Mouse (Mus musculus) liver, embryonic 16.5 days (tissue): ENCODE measurements around the gene Fndc7. TPM values are rescaled to one million over a fixed set of nuclear protein-coding genes. Genes with fewer than 3 reads are reported as not detected.
"Not testable (repeated sequence)": the region's sequence is repeated elsewhere in the genome, so short reads cannot be mapped to it uniquely, and the experiment has no call there.

Experiments
- ATAC-seq: fragments of 200-750 bp; cut with Nextera tagmentation; 2 replicates; pipeline ENCODE4 v1.8.0; 2017; ENCODE audit warnings: low read depth, mild to moderate bottlenecking, moderate number of reproducible peaks, moderate library complexity
- H3K27ac ChIP-seq: fragments of 300-500 bp; sonication (generic); 2 replicates; pipeline ENCODE4 v1.5.1; 2014; ENCODE audit warnings: mild to moderate bottlenecking, low read length
- H3K27me3 ChIP-seq: fragments of 300-500 bp; sonication (generic); 2 replicates; pipeline ENCODE4 v1.6.1; 2014; ENCODE audit warnings: low read depth, low read length, mixed read lengths; ENCODE audit not compliant: control insufficient read depth, insufficient read depth
- H3K36me3 ChIP-seq: fragments of 300-500 bp; sonication (generic); 2 replicates; pipeline ENCODE4 v1.6.1; 2014; ENCODE audit warnings: mild to moderate bottlenecking; ENCODE audit not compliant: control insufficient read depth, insufficient read depth
- H3K4me1 ChIP-seq: fragments of 300-500 bp; sonication (generic); 2 replicates; pipeline ENCODE4 v1.6.1; 2014; ENCODE audit warnings: low read depth, low read length, mixed read lengths; ENCODE audit not compliant: control insufficient read depth
- H3K4me2 ChIP-seq: fragments of 300-500 bp; sonication (generic); 2 replicates; pipeline ENCODE4 v1.6.1; 2014; ENCODE audit warnings: low read depth, low read length, mixed read lengths
- H3K4me3 ChIP-seq: fragments of 300-500 bp; sonication (generic); 2 replicates; pipeline ENCODE4 v1.5.1; 2014; ENCODE audit warnings: low read depth, mild to moderate bottlenecking, low read length
- H3K9ac ChIP-seq: fragments of 300-500 bp; sonication (generic); 2 replicates; pipeline ENCODE4 v1.6.1; 2014; ENCODE audit warnings: low read depth, low read length
- H3K9me3 ChIP-seq: fragments of 300-500 bp; sonication (generic); replicated peaks from 2 replicates; pipeline ENCODE4 v1.6.1; 2016; ENCODE audit warnings: low read length; ENCODE audit not compliant: control insufficient read depth
- WGBS: fragments of 180-500 bp; shearing (Covaris S2); extraction: QIAGEN DNeasy Blood & Tissue Kit; methylation state at CpG from one replicate; pipeline ENCODE4 v1.1.7; 2014; ENCODE audit not compliant: insufficient replicate concordance; 5-methylcytosine and 5-hydroxymethylcytosine counted together
- polyA plus RNA-seq: library from polyadenylated mRNA; unstranded; fragments of >200 nt; fragmentation: Nextera tagmentation; extraction: Ambion mirVana; gene quantifications from 2 replicates; pipeline ENCODE4 v1.2.1, GENCODE M21; 2015

Gene Fndc7
- polyA plus RNA-seq, 1 experiment from 2014 or later = 0.04 TPM

DNA sequence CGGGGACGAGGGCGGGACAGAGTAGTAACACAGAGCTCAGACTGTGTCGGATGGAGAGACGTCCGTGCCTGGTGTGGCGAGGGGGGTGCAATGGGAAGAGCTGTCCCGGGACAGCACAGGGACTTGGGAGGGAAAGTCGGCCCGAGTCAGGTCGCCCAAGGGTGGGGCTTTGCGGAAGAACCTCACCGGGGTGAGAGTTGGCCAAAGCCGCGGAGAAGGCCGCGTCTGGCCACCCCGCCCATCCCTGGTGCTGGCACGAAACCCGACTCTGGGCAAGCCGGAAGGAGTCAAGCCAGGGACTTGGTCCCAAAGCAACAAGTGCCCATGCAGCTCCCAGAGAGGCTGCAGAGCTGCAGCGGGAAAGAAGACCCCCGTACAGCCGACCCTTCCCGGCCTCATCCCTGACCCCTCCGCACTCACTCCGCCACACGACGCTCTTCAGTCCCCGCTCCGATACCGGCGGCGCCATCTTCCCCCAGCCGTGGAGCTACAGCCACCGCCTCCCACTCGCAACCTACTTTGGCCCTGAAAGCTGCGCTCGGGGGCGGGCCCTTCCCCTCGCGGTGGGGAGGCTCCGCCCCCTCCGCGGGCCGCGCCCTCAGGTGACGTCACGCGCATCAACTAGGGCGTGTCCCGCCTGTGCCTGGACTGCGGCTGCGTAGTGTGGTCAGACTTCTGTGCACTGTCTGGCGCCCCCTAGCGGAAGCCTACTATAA is 49.6 kb downstream of the Fndc7 start, which contains the start of gene Stxbp3:
Gene Stxbp3, minus strand, starts transcription at position 527 of the 716 bp plus-strand sequence.
- Histone ChIP-seq H3K36me3 (no peaks in the 10 kb centered on the region), H3K4me3 (peak within 1 kb of the TSS; percentile 87), H3K4me2 (peak within 1 kb of the TSS; percentile 79), H3K27me3 (no peaks in the 10 kb centered on the region), H3K27ac (peak within 1 kb of the TSS; percentile 97), H3K9me3 (no peaks in the 10 kb centered on the region), H3K4me1 (peaks cover 19% of the 10 kb centered on the region), H3K9ac (peak within 1 kb of the TSS; percentile 85)
- under 1% methylated on average over 56 of the region's 56 CpGs for WGBS
- peak; percentile 91 for ATAC-seq

- H3K4me3 ChIP-seq = peak overlapping the region; percentile 87
- no peaks in the 10 kb centered on the region for H3K9me3 ChIP-seq
- no peaks in the 10 kb centered on the region for H3K27me3 ChIP-seq
- peaks cover 19% of the 10 kb centered on the region for H3K4me1 ChIP-seq
- H3K4me2 ChIP-seq = peak overlapping the region; percentile 79
- peak overlapping the region; percentile 85 for H3K9ac ChIP-seq
- H3K27ac ChIP-seq = peak overlapping the region; percentile 97
- ATAC-seq = no peak
- WGBS = 3% methylated on average over 8 of the region's 8 CpGs
- H3K36me3 ChIP-seq = no peaks in the 10 kb centered on the region
These were observed 50.2 kb downstream of the Fndc7 start for GRCm38 (mm10) chr3:108839647-108839999.

DNA sequence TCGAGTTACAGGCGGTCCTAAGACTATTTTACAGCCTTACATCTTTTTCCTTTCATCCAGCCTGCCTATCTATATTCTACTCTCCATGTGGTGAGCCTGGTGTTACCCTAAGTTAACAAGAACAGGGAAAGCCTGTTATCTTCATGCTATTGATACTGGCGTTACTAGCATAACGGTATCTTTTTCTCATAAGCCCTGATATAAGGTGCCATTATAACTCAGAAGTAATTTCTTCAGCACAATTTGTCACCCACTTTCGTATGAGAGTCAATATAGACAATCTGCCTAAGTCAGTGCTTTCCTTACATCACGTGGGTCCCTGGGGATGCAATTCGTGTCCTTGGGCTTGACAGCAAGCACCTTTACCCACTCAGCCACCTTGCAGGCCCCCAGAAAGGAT is 50.8 kb downstream of the Fndc7 start:
- WGBS = 31% methylated on average over 7 of the region's 7 CpGs
- Histone ChIP-seq H3K27ac (peak overlapping the region; percentile 6; the same call in 1 of the 2 replicates), H3K4me2 (peak overlapping the region; percentile 79)

DNA sequence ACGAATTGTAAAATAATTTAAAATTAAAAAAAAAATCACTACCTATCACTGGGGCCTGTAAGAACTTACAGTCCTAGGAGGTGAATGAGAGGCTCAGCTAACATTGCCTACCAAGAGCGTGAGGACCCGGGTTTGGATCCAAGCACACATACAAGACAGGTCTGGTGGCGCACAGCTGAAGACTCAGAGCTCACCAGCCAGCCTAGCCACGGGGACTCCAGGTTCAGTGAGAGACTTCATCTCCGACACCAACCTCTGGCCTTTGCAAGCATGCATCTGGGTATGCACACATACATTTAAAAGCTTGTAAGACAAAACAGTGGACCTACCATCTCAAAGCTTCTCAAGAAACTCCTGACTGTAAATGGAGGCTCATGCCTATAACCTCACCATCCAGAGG is 52.9 kb downstream of the Fndc7 start:
- WGBS = 78% methylated on average over 6 of the region's 6 CpGs
- Histone ChIP-seq H3K9me3 (no peaks in the 10 kb centered on the region), H3K27me3 (no peaks in the 10 kb centered on the region), H3K27ac (no peak overlapping the region), H3K4me2 (no peak overlapping the region), H3K4me1 (peaks cover 19% of the 10 kb centered on the region), H3K36me3 (no peaks in the 10 kb centered on the region), H3K4me3 (no peak overlapping the region), H3K9ac (no peak overlapping the region)
- ATAC-seq = no peak

More for the DNA sequence above, 50.8 kb downstream of the Fndc7 start:
- Histone ChIP-seq H3K9me3 (no peaks in the 10 kb centered on the region), H3K9ac (peak overlapping the region; percentile 85), H3K4me3 (peak overlapping the region; percentile 87), H3K27me3 (no peaks in the 10 kb centered on the region), H3K4me1 (peaks cover 19% of the 10 kb centered on the region), H3K36me3 (no peaks in the 10 kb centered on the region)
- no peak for ATAC-seq

GRCm38 (mm10) chr3:108833717-108834116 is 56.1 kb downstream of the Fndc7 start:
- WGBS = 63% methylated on average over 1 of the region's 1 CpGs
- not testable (repeated sequence) for H3K9me3 ChIP-seq, ATAC-seq, H3K27ac ChIP-seq, H3K4me2 ChIP-seq, H3K9ac ChIP-seq, H3K36me3 ChIP-seq, H3K27me3 ChIP-seq, H3K4me3 ChIP-seq
- peaks cover 14% of the 10 kb centered on the region for H3K4me1 ChIP-seq

DNA sequence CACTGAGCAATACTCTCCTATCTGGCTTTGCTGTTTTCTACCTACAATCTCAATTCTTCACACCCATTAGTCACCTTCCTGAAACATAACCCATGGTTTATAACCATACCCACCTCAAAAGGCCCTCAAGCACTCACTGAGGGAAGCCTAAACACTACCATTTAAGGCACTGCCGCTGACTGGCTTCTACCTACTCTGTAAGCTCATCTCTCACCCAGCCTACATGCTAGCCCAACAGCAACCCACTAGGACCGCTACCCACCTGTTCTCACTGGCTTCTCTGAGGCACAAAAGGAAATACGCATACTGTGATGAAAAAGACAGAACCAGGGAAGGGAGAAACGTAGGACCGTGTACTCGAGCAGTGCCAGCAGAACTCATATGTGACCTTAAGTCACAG is 58.1 kb downstream of the Fndc7 start:
- H3K27me3 ChIP-seq = no peaks in the 10 kb centered on the region
- ATAC-seq = no peak

DNA sequence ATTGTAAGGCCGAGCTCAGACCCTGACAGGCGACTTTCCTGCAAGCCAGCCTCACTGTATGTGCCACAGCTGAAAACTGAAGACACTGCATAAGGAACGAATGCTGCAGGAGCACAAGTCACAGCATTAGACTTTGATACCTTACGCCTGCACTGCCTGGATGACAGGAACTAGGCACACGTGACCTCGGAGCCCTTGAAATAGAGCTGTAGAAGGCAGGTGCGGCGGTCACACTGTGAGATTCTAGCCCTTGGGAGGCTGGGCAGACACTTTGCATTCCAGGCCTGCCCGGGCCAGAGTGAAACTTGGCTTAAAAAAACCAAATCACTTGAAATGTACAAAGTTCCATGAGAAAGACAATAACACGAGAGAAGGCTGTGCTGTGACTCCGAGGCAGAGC is 59.3 kb downstream of the Fndc7 start:
- Histone ChIP-seq H3K4me2 (no peak overlapping the region), H3K9me3 (no peaks in the 10 kb centered on the region), H3K9ac (no peak overlapping the region), H3K36me3 (peaks cover 5% of the 10 kb centered on the region; the same call in 1 of the 2 replicates), H3K4me1 (no peaks in the 10 kb centered on the region; the same call in none of the 2 replicates), H3K27me3 (no peaks in the 10 kb centered on the region), H3K27ac (no peak overlapping the region), H3K4me3 (no peak overlapping the region)
- WGBS = 67% methylated on average over 11 of the region's 11 CpGs
- ATAC-seq = peak; percentile 55; the same call in 1 of the 2 replicates

More for the DNA sequence above, 58.1 kb downstream of the Fndc7 start:
- no peak overlapping the region for H3K9ac ChIP-seq
- no peak overlapping the region for H3K4me3 ChIP-seq
- WGBS = 88% methylated on average over 6 of the region's 6 CpGs
- H3K4me1 ChIP-seq = no peaks in the 10 kb centered on the region; the same call in none of the 2 replicates
- H3K27ac ChIP-seq = no peak overlapping the region
- H3K9me3 ChIP-seq = no peaks in the 10 kb centered on the region
- H3K4me2 ChIP-seq = no peak overlapping the region
- H3K36me3 ChIP-seq = peaks cover 3% of the 10 kb centered on the region; the same call in 1 of the 2 replicates

GRCm38 (mm10) chr3:108815631-108816030 is 74.2 kb downstream of the Fndc7 start:
- Histone ChIP-seq H3K9me3 (no peaks in the 10 kb centered on the region), H3K36me3 (0 out of 2 replicates have a peak, but pooled peaks cover 6% of the 10 kb centered on the region), H3K4me2 (no peak overlapping the region), H3K27me3 (no peaks in the 10 kb centered on the region), H3K4me3 (no peak overlapping the region), H3K9ac (no peak overlapping the region), H3K27ac (no peak overlapping the region), H3K4me1 (no peaks in the 10 kb centered on the region)
- 79% methylated on average over 4 of the region's 4 CpGs for WGBS
- no peak for ATAC-seq

DNA sequence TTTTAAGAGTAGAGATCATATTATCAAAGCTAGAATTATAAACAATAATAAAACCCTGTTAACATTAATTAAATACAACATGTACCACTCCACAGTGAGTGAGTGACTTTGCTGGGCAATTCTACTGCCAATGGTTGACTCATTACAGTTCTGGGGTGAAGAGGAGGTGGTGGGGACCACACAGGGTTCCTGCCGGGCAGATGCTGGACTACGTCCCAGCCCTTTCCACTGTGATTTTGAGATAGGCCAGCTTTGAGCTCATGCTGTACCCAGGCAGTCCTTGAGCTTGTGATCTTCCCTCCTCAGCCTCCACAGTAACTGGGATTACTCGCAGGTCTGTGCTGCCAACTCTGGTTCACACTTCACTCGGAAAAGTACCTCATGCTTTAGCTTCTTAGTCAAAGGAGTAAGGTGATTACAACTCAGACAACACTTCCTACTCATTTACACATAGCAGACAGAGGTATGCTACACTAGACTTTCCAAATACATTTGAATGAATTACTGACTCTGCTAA is 79.0 kb downstream of the Fndc7 start:
- Histone ChIP-seq H3K9ac (no peak overlapping the region), H3K27ac (no peak overlapping the region), H3K4me3 (no peak overlapping the region), H3K9me3 (no peaks in the 10 kb centered on the region), H3K4me1 (no peaks in the 10 kb centered on the region), H3K27me3 (no peaks in the 10 kb centered on the region), H3K36me3 (0 out of 2 replicates have a peak, but pooled peaks cover 3% of the 10 kb centered on the region), H3K4me2 (no peak overlapping the region)
- no peak for ATAC-seq
- 78% methylated on average over 4 of the region's 4 CpGs for WGBS
